Mouse (Mus musculus) lung, adult 2 months (tissue): ENCODE results near the gene Olfr527. TPM values are rescaled to one million over a fixed set of nuclear protein-coding genes. Genes with fewer than 3 reads are reported as not detected.

Source experiments
- DNase-seq: peaks from one replicate; pipeline ENCODE4 v3.0.0; 2022
- H3K4me1 ChIP-seq: fragments of 200-500 bp; 2 replicates; pipeline ENCODE4 v1.6.1; 2011; ENCODE audit warnings: low read length; ENCODE audit not compliant: control insufficient read depth, insufficient read depth
- H3K4me3 ChIP-seq: fragments of 200-500 bp; replicated peaks from 2 replicates; pipeline ENCODE3; 2011; ENCODE audit warnings: low read depth, mild to moderate bottlenecking, control low read depth, low read length; ENCODE audit errors: extremely low read depth
- CTCF ChIP-seq: fragments of 200-500 bp; IDR thresholded peaks from 2 replicates; pipeline ENCODE4 v1.5.1; 2011; ENCODE audit warnings: mild to moderate bottlenecking, low read length, control low read depth; ENCODE audit not compliant: insufficient read depth
- POLR2A ChIP-seq: fragments of 200-500 bp; IDR thresholded peaks from 2 replicates; pipeline ENCODE4 v1.6.1; 2011; ENCODE audit warnings: low read depth, mild to moderate bottlenecking, control low read depth, low read length, borderline replicate concordance; ENCODE audit errors: extremely low read depth
- WGBS: fragments of 180-500 bp; shearing (Covaris S2); methylation state at CpG from one replicate; pipeline ENCODE4 v1.1.7; 2018; 5-methylcytosine and 5-hydroxymethylcytosine counted together
- polyA plus RNA-seq: library from polyadenylated mRNA; depleted of rRNA; stranded (reverse); fragments of >200 nt; gene quantifications from 2 replicates; pipeline ENCODE4 v1.2.3, GENCODE M21; 2012; rRNA removed

Olfr527 gene
- polyA plus RNA-seq = not detected in 2 replicates

GRCm38 (mm10) chr7:140333717-140334116, at the start of gene Olfr527:
TSS of gene Olfr527 (plus strand) at chr7:140334017.
- H3K4me1 ChIP-seq = no peaks in the 10 kb centered on the region
- WGBS = 82% methylated on average over 2 of the region's 2 CpGs
- no peak within 1 kb of the TSS for H3K4me3 ChIP-seq
- DNase-seq = no peak
- TF ChIP-seq POLR2A (no peak), CTCF (no peak)

GRCm38 (mm10) chr7:140295746-140296145, 38.1 kb upstream of the Olfr527 start:
- no peak overlapping the region for H3K4me3 ChIP-seq
- WGBS = 86% methylated on average over 9 of the region's 9 CpGs
- TF ChIP-seq CTCF = no peak
- no peak for TF ChIP-seq POLR2A
- H3K4me1 ChIP-seq = no peaks in the 10 kb centered on the region
- no peak for DNase-seq

GRCm38 (mm10) chr7:140296876-140297275, 36.9 kb upstream of the Olfr527 start:
- WGBS = 69% methylated on average over 6 of the region's 6 CpGs
- H3K4me1 ChIP-seq = no peaks in the 10 kb centered on the region
- no peak for TF ChIP-seq CTCF
- TF ChIP-seq POLR2A = no peak
- no peak for DNase-seq
- no peak overlapping the region for H3K4me3 ChIP-seq

- 78% methylated on average over 3 of the region's 3 CpGs for WGBS
- DNase-seq = no peak
- no peak overlapping the region for H3K4me3 ChIP-seq
- TF ChIP-seq CTCF (no peak), POLR2A (no peak)
- H3K4me1 ChIP-seq = no peaks in the 10 kb centered on the region
These were observed 34.4 kb upstream of the Olfr527 start for GRCm38 (mm10) chr7:140299416-140299815.

- H3K4me1 ChIP-seq = no peaks in the 10 kb centered on the region
- no peak for DNase-seq
- 76% methylated on average over 3 of the region's 3 CpGs for WGBS
- no peak overlapping the region for H3K4me3 ChIP-seq
- TF ChIP-seq CTCF = no peak
- TF ChIP-seq POLR2A = no peak
These were observed 13.9 kb upstream of the Olfr527 start for GRCm38 (mm10) chr7:140319861-140320385.

- DNase-seq = no peak
- TF ChIP-seq POLR2A (no peak), CTCF (no peak)
- Histone ChIP-seq H3K4me3 (no peak within 1 kb of the TSS), H3K4me1 (no peaks in the 10 kb centered on the region)
- 33% methylated on average over 1 of the region's 1 CpGs for WGBS
These were observed 13.3 kb upstream of the Olfr527 start, which contains the start of gene Olfr525 for GRCm38 (mm10) chr7:140320558-140320957. TSS of gene Olfr525 (plus strand) at chr7:140320858.

- DNase-seq = no peak
- Histone ChIP-seq H3K4me1 (no peaks in the 10 kb centered on the region), H3K4me3 (no peak overlapping the region)
- TF ChIP-seq CTCF (no peak), POLR2A (no peak)
These were observed 12.7 kb upstream of the Olfr527 start for GRCm38 (mm10) chr7:140321135-140321534.

- TF ChIP-seq POLR2A (no peak), CTCF (no peak)
- H3K4me1 ChIP-seq = no peaks in the 10 kb centered on the region
- DNase-seq = no peak
- H3K4me3 ChIP-seq = no peak overlapping the region
- 28% methylated on average over 1 of the region's 1 CpGs for WGBS
These were observed 4.0 kb upstream of the Olfr527 start for GRCm38 (mm10) chr7:140329766-140330304.

- no peaks in the 10 kb centered on the region for H3K4me1 ChIP-seq
- H3K4me3 ChIP-seq = no peak within 1 kb of the TSS
- DNase-seq = no peak
- 58% methylated on average over 3 of the region's 3 CpGs for WGBS
- no peak for TF ChIP-seq CTCF
- no peak for TF ChIP-seq POLR2A
These were observed 27.8 kb downstream of the Olfr527 start, which contains the start of gene Olfr60 for GRCm38 (mm10) chr7:140361571-140361970. TSS of gene Olfr60 (minus strand) at chr7:140361671.

- no peak for TF ChIP-seq CTCF
- no peak for DNase-seq
- no peak overlapping the region for H3K4me3 ChIP-seq
- no peaks in the 10 kb centered on the region for H3K4me1 ChIP-seq
- WGBS = 58% methylated on average over 4 of the region's 4 CpGs
These were observed 40.5 kb downstream of the Olfr527 start for GRCm38 (mm10) chr7:140374300-140374699.
